In genomic region chr14:22548286-22548685, GRCm38 (mm10) we compare ENCODE assay signal across 24 mouse cellular contexts.
"Had no signal": no experiment of that assay in that cellular context is flagged by ENCODE, and none has a peak within 500 bp of the region (broad histone marks: within the 10 kb centered on the region; RNA-seq: fewer than 3 reads in every experiment).

No protein-coding gene starts in this region.

- H3K4me1 ChIP-seq: heart, embryonic 13.5 days; heart, embryonic 15.5 days; intestine, embryonic 15.5 days; limb, embryonic 15.5 days; liver, embryonic 12.5 days had no signal

- H3K27ac ChIP-seq: gastrocnemius, adult 2 months; heart, adult 2 months; heart, embryonic 13.5 days; heart, embryonic 15.5 days; hindbrain, embryonic 14.5 days; intestine, embryonic 15.5 days; limb, embryonic 13.5 days; limb, embryonic 15.5 days; liver, embryonic 12.5 days had no signal

- H3K27me3 ChIP-seq: heart, embryonic 13.5 days; heart, embryonic 15.5 days; intestine, embryonic 15.5 days; limb, embryonic 13.5 days; limb, embryonic 15.5 days had no signal

- ATAC-seq: inflammation-experienced regulatory T-cells, adult 6 months; intestine, embryonic 15.5 days; intestine, postnatal 0 days; liver, embryonic 12.5 days had no signal

- H3K9ac ChIP-seq: heart, embryonic 13.5 days; heart, embryonic 15.5 days; hindbrain, embryonic 14.5 days; intestine, embryonic 15.5 days; limb, embryonic 13.5 days; limb, embryonic 15.5 days; liver, embryonic 12.5 days had no signal

- H3K4me2 ChIP-seq: heart, embryonic 11.5 days; heart, embryonic 13.5 days; heart, embryonic 15.5 days; hindbrain, embryonic 14.5 days; intestine, embryonic 15.5 days; limb, embryonic 13.5 days; limb, embryonic 15.5 days; liver, embryonic 12.5 days had no signal

- H3K4me3 ChIP-seq: gastrocnemius, adult 2 months; heart, adult 2 months; heart, embryonic 13.5 days; heart, embryonic 15.5 days; intestine, embryonic 15.5 days; limb, embryonic 13.5 days; limb, embryonic 15.5 days; liver, embryonic 12.5 days had no signal

- H3K9me3 ChIP-seq: heart, embryonic 13.5 days; heart, embryonic 15.5 days; intestine, embryonic 15.5 days; limb, embryonic 13.5 days; limb, embryonic 15.5 days; liver, embryonic 12.5 days had no signal

- DNase-seq: gastrocnemius, adult 2 months; gastrocnemius, postnatal 10 days; gastrocnemius, postnatal 25 days; heart, adult 2 months; heart, postnatal 14 days; heart, postnatal 36 days; kidney, adult 18-20 months; kidney, adult 8-10 months; kidney, postnatal 10 days; kidney, postnatal 25 days; kidney, postnatal 4 days; layer of hippocampus, adult 9-11 months; layer of hippocampus, postnatal 36 days; left cerebral cortex, postnatal 4 days had no signal

- H3K36me3 ChIP-seq: heart, embryonic 13.5 days; heart, embryonic 15.5 days; intestine, embryonic 15.5 days; limb, embryonic 13.5 days; limb, embryonic 15.5 days; liver, embryonic 12.5 days had no signal
